ENCODE assay signal across 9 mouse cellular contexts in the genomic region with DNA sequence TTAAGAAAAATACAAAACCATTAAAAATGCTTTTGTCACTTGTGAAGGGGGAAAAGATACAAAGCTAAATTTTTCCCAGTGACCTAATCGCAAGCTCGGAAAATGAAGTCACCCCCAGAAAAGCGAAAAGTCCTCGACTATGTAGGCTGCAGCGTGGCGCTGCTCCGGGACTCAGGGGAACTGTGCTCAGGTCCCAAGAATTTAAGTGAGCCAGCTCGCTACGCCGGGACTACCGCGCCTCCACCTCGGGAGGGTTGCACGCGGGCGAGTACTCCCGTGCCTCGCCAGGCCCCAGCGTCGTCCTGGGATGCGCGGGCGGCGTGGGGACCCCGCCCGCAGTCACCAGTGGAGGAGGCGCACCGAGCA. TPM values are rescaled to one million over a fixed set of nuclear protein-coding genes. Genes with fewer than 3 reads are reported as not detected.
DNase-seq lines count a peak whose midpoint lies in the region; ATAC-seq and TF ChIP-seq lines count a peak whose summit lies in the region.
"Had no signal": no experiment of that assay in that cellular context is flagged by ENCODE, and none has a peak within 500 bp of the region (broad histone marks: within the 10 kb centered on the region; RNA-seq: fewer than 3 reads in every experiment).

No protein-coding gene starts in this region.

- H3K27me3 ChIP-seq in embryonic facial prominence, embryonic 14.5 days (replicated peaks; ENCODE audit: control insufficient read depth, insufficient read depth, low read length), result no peaks in the 10 kb centered on the region
- H3K27me3 ChIP-seq in intestine, embryonic 14.5 days (replicated peaks; ENCODE audit: control insufficient read depth, insufficient read depth, low read length), result no peaks in the 10 kb centered on the region
- H3K27me3 ChIP-seq in neural tube, embryonic 12.5 days (replicated peaks), result peaks cover 6% of the 10 kb centered on the region; the same call in 1 of the 2 replicates

- H3K36me3 ChIP-seq in embryonic facial prominence, embryonic 14.5 days (ENCODE audit: control insufficient read depth, insufficient read depth, low read length), result peaks cover 9% of the 10 kb centered on the region
- peaks cover 9% of the 10 kb centered on the region; the same call in 1 of the 2 replicates for H3K36me3 ChIP-seq in intestine, embryonic 14.5 days (ENCODE audit: control insufficient read depth, insufficient read depth, low read length)
- peaks cover 30% of the 10 kb centered on the region for H3K36me3 ChIP-seq in neural tube, embryonic 12.5 days

- H3K4me2 ChIP-seq in embryonic facial prominence, embryonic 14.5 days (ENCODE audit: low read depth, low read length), result peak overlapping the region; percentile 93
- H3K4me2 ChIP-seq in intestine, embryonic 14.5 days (ENCODE audit: low read length), result peak overlapping the region; percentile 82
- peak overlapping the region; percentile 85 for H3K4me2 ChIP-seq in neural tube, embryonic 12.5 days (replicated peaks)

- no peak for TF ChIP-seq CTCF in layer of hippocampus, adult 2 months (conservative IDR thresholded peaks at IDR 0.05)

- ATAC-seq in embryonic facial prominence, embryonic 14.5 days (ENCODE audit: low read depth), result peak; percentile 55
- ATAC-seq in intestine, embryonic 14.5 days (replicated peaks; ENCODE audit: low FRiP score, low TSS enrichment, low read depth), result peak; percentile 26; the same call in 1 of the 2 replicates
- no peak for ATAC-seq in neural tube, embryonic 12.5 days (ENCODE audit: low FRiP score, low read depth)

- H3K9ac ChIP-seq in embryonic facial prominence, embryonic 14.5 days (ENCODE audit: low read depth, low read length), result peak overlapping the region; percentile 61
- peak overlapping the region; percentile 31 for H3K9ac ChIP-seq in intestine, embryonic 14.5 days (ENCODE audit: low read length)
- H3K9ac ChIP-seq in neural tube, embryonic 12.5 days, result peak overlapping the region; percentile 56

- no peak for DNase-seq in layer of hippocampus, adult 2 months (ENCODE audit: low spot score in 2 of 2)
- no peak for DNase-seq in layer of hippocampus, postnatal 10 days (ENCODE audit: low spot score in 2 of 2)
- no peak for DNase-seq in embryonic facial prominence, embryonic 14.5 days (ENCODE audit: low spot score)
- DNase-seq in intestine, embryonic 14.5 days (ENCODE audit: low spot score), result no peak
- no peak for DNase-seq in layer of hippocampus, adult 9-11 months
- no peak for DNase-seq in urinary bladder, postnatal 10 days (ENCODE audit: low spot score)
- DNase-seq in frontal cortex, postnatal 10 days (ENCODE audit: low spot score in 2 of 2), result no peak

- H3K9me3 ChIP-seq in embryonic facial prominence, embryonic 14.5 days (ENCODE audit: control insufficient read depth, low read length), result no peaks in the 10 kb centered on the region
- H3K9me3 ChIP-seq in intestine, embryonic 14.5 days (ENCODE audit: control insufficient read depth, low read length), result no peaks in the 10 kb centered on the region
- no peaks in the 10 kb centered on the region for H3K9me3 ChIP-seq in neural tube, embryonic 12.5 days

- peak overlapping the region; percentile 80 for H3K27ac ChIP-seq in layer of hippocampus, adult 2 months
- H3K27ac ChIP-seq in embryonic facial prominence, embryonic 14.5 days (replicated peaks; ENCODE audit: low read depth, low read length), result no peak overlapping the region
- H3K27ac ChIP-seq in intestine, embryonic 14.5 days (ENCODE audit: low read depth), result no peak overlapping the region
- no peak overlapping the region for H3K27ac ChIP-seq in neural tube, embryonic 12.5 days

- H3K4me1 ChIP-seq in embryonic facial prominence, embryonic 14.5 days (ENCODE audit: control insufficient read depth, insufficient read depth, low read length), result peaks cover 6% of the 10 kb centered on the region; the same call in 1 of the 2 replicates
- peaks cover 5% of the 10 kb centered on the region; the same call in 1 of the 2 replicates for H3K4me1 ChIP-seq in intestine, embryonic 14.5 days (replicated peaks; ENCODE audit: control insufficient read depth, insufficient read depth, low read length)
- H3K4me1 ChIP-seq in neural tube, embryonic 12.5 days, result peaks cover 12% of the 10 kb centered on the region

- 3% methylated on average over 17 of the region's 28 CpGs for WGBS in embryonic facial prominence, embryonic 14.5 days
- 3% methylated on average over 28 of the region's 28 CpGs for WGBS in intestine, embryonic 14.5 days
- WGBS in neural tube, embryonic 12.5 days, result under 1% methylated on average over 28 of the region's 28 CpGs

- peak overlapping the region; percentile 56 for H3K4me3 ChIP-seq in layer of hippocampus, adult 2 months
- H3K4me3 ChIP-seq in embryonic facial prominence, embryonic 14.5 days (ENCODE audit: low read depth, low read length), result peak overlapping the region; percentile 53
- peak overlapping the region; percentile 45 for H3K4me3 ChIP-seq in intestine, embryonic 14.5 days (ENCODE audit: low read depth, low read length)
- peak overlapping the region; percentile 41 for H3K4me3 ChIP-seq in neural tube, embryonic 12.5 days

RNA-seq across cellular contexts. Expression of gene Lrcol1, which starts 18.3 kb away (rescaled TPM):
- total RNA-seq in layer of hippocampus, adult 2 months (2021), result not detected
- total RNA-seq in layer of hippocampus, postnatal 10 days (2021), result not detected
- not detected in 2 replicates for polyA plus RNA-seq in embryonic facial prominence, embryonic 14.5 days (2014; fragmentation: Nextera tagmentation; extraction: Ambion mirVana)
- polyA plus RNA-seq in intestine, embryonic 14.5 days (2014; fragmentation: Nextera tagmentation; extraction: Ambion mirVana), result not detected in 2 replicates
- not detected in 2 replicates for polyA plus RNA-seq in neural tube, embryonic 12.5 days (2016; fragmentation: Nextera tagmentation; extraction: Ambion mirVana)
- total RNA-seq: hematopoietic stem cell, adult 5-6 weeks had no signal

RNA-seq across cellular contexts. Expression of gene P2rx2, which starts 19.8 kb away (rescaled TPM):
- total RNA-seq in layer of hippocampus, adult 2 months (2021), result not detected
- 1 to 10 TPM; 2.4 to 2.9 TPM for total RNA-seq in layer of hippocampus, postnatal 10 days (2021)
- polyA plus RNA-seq in embryonic facial prominence, embryonic 14.5 days (2014; fragmentation: Nextera tagmentation; extraction: Ambion mirVana), result 2.3 and 2.4 TPM in 2 replicates
- polyA plus RNA-seq in intestine, embryonic 14.5 days (2014; fragmentation: Nextera tagmentation; extraction: Ambion mirVana), result 0.77 and 1.1 TPM in 2 replicates
- 2.1 and 2.4 TPM in 2 replicates for polyA plus RNA-seq in neural tube, embryonic 12.5 days (2016; fragmentation: Nextera tagmentation; extraction: Ambion mirVana)
